Mouse (Mus musculus): ENCODE measurements around the gene Aldh2. TPM values are rescaled to one million over a fixed set of nuclear protein-coding genes. Genes with fewer than 3 reads are reported as not detected.

The Aldh2 gene
- polyA plus RNA-seq (2012; rRNA removed): 133 and 141 TPM in 2 replicates

DNA sequence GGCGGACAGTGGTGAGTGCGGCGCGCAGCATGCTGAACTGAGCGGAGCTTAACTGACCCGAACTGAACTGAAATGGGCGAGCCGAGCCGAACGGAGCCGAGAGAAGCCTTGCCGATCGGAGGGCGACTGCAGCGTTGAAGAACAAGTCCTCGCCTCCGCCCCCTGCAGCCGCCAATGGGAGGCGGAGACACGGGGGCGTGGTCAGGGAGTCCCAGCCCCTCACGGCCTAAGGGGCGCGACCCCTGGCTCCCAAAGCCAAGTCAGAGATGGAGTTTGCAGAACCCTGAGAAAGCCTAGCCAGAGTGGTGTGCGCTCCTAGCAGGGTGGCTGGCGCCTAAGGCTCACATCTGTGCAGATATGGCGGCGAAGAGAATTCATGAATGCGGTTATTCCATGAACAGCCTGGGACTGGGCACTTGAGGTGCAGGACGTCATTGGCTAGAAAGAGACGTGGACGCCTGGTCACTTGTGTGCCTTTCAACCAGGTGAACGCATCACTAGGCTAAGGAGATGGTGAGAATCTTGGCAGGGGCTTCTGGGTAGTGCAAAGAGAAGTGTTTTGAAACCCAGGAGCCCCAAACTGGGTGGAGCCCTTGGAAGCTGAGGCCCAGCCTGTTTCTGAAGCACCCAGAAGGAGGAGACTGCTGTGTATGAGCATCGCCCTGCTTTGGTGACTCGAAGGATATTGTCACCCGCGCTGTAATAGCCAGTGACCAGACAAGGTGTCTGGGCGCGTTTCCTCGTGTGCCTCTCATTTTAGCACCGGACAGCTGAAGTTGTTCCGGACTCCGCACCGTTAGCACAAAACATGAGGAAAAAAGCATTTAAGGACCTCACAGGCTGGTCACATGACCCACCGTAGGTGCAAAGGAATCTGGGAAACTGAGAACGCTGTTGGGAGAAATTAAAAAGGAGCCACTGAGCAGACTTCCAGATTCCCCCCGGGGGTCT, at the start of gene Aldh2:
Aldh2 (minus strand) TSS at position 374 of the 951 bp plus-strand sequence.

DNA sequence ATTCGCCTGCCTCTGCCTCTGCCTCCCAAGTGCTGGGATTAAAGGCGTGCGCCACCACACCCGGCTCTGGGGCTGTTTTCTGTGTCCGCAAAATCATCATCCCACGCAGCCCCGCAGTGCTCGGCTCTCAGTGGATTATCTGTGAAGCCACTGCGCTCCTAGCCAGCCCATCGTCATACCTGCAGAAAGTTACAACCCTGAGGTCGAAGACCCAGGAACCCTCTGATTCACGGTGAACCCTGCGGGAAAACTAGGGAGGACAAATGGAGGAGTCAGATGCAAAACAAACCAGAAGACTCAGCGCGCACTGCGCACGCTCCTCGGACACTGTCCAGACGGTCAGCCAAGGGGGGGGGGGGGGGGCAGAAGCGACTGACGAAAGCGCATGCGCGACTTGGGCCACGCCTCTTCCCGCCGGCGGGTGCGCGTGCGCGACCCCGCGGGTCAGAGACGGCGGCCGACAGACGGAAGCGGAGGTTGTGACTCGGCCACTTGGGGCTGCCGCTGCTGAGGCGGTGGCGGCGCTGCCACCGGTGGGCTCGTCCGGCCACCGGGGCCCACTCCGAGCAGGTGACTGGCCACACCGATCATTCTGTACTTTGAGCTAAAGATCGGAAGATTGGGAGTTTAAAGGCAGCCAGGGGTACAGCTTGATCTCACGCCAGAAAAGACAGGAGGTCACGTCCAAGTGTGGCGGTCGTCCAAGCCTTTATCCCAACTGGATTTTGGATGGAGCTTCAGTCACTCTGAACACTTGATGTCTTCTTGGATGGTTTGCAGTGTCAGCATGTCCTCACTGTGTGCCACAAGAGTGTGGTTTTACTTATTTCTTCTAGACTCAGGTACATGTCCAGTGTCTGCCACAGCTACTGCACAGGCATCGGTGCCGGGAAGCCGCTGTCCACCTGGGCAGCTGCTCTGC, 25.2 kb upstream of the Aldh2 start, which contains the start of gene Acad12:
Acad12 (minus strand) TSS at position 347 of the 922 bp plus-strand sequence.

DNA sequence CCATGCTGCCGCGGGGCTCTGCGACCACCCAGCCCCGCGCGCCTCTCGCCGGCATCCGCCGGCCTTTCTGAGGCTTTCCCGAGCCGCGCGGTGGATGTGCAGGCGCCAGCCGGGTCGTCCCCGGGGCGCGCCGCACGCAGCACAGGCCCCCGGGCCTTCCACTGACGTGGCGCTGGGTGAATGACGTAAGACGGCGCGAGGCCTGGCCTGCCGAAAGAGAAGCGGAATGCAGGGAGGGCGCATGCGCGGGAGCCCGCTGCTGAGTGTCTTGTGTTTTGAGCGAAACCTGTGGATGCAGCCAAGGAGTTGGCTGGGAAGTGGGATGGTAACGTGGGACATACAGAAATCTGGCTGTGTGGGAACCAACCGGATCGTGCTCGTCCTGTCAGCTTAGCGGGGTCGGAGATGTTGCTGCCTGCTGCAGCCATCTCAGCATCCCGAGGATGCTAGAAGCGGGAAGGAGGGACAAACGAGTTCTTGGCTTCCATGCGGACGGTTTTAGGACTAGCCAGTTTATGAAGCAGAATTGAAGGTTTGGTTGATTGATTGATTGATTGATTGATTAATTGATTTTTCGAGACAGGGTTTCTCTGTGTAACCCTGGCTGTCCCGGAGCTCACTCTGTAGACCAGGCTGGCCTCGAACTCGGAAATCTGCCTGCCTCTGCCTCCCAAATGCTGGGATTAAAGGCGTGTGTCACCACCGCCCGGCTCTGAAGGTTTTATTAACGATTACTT, 47.7 kb downstream of the Aldh2 start, which contains the start of gene Mapkapk5:
Mapkapk5 (minus strand) TSS at position 113 of the 737 bp plus-strand sequence.

DNA sequence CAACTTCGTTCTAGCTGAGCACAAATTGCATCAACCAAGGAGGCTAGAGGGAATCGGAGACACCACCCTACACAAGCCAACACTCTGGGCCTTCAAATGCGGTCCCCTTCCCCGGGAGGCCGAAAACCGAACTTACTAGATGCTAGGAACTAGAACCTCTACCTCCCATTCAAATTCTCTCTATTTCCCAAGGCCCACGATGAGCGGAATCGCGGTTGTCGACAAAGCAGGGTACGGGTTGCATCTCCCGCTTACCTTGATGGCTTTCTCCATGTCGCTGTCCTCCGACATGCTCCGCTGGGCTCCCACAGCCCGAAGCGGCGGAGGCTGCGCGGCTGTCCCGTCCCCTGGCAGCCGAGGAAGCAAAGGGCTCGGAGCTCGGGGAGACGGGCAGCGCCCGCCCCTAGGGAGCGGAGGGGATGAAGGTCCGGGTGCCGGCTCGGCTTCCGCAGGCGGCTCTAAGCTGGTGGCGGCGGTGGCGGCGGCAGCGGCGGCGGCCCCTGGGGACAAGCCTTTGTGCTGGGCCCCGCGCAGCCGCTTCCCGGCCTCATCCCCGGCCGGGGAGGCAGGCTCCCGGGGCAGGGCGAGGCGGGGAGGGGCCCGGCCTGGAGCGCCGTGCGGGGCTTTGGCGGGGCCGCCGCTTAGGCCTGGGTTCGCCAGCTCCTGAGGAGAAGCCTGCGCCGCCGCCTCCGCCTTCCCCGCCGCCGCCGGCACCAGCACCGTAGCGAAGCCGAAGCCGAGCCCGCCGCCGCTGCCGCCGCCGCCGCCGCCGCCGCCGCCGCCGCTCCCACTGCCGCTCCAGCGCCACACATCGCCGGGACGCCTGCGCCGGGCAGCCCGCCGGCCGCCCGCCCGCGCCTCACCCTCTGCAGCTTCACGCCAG, 48.5 kb downstream of the Aldh2 start, which contains the start of the genes Adam1a and Gm42878:
Adam1a (minus strand) TSS at position 573 of the 883 bp plus-strand sequence.
Gm42878 (minus strand) TSS at position 573 of the 883 bp plus-strand sequence.

Other genes starting within 250 kb of the Aldh2 start
- gene Trafd1, start 208.2 kb downstream of the Aldh2 start, polyA plus RNA-seq (2012; rRNA removed): 168 and 172 TPM in 2 replicates
- 33.8 and 35.4 TPM in 2 replicates for gene Naa25, start 195.9 kb downstream of the Aldh2 start, polyA plus RNA-seq (2012; rRNA removed)
- 1.3 and 2.2 TPM in 2 replicates for gene Tmem116, start 141.9 kb downstream of the Aldh2 start, polyA plus RNA-seq (2012; rRNA removed)
- 141 and 157 TPM in 2 replicates for gene Erp29, start 141.3 kb downstream of the Aldh2 start, polyA plus RNA-seq (2012; rRNA removed)
- gene Adam1b, start 90.4 kb downstream of the Aldh2 start, polyA plus RNA-seq (2012; rRNA removed): not detected in 2 replicates
- gene Adam1a, start 48.3 kb downstream of the Aldh2 start, polyA plus RNA-seq (2012; rRNA removed): 35.6 and 38.7 TPM in 2 replicates
- 0.14 and 0.36 TPM in 2 replicates for gene Gm42878, start 48.3 kb downstream of the Aldh2 start, polyA plus RNA-seq (2012; rRNA removed)
- 126 and 129 TPM in 2 replicates for gene Mapkapk5, start 47.9 kb downstream of the Aldh2 start, polyA plus RNA-seq (2012; rRNA removed)
- 2.3 and 2.4 TPM in 2 replicates for gene Acad12, start 25.1 kb upstream of the Aldh2 start, polyA plus RNA-seq (2012; rRNA removed)
- gene Acad10, start 66.7 kb upstream of the Aldh2 start, polyA plus RNA-seq (2012; rRNA removed): 1.4 and 2.0 TPM in 2 replicates
- 34.8 and 36.3 TPM in 2 replicates for gene Brap, start 66.7 kb upstream of the Aldh2 start, polyA plus RNA-seq (2012; rRNA removed)
- 129 and 141 TPM in 2 replicates for gene Atxn2, start 117.5 kb upstream of the Aldh2 start, polyA plus RNA-seq (2012; rRNA removed)
- 8.4 and 8.5 TPM in 2 replicates for gene Sh2b3, start 243.8 kb upstream of the Aldh2 start, polyA plus RNA-seq (2012; rRNA removed)